Mouse (Mus musculus): ENCODE measurements around the gene Uggt2. TPM values are rescaled to one million over a fixed set of nuclear protein-coding genes. Genes with fewer than 3 reads are reported as not detected.

Gene Uggt2
- polyA plus RNA-seq, 1 experiment from 2014 or later: 19.2 TPM

DNA sequence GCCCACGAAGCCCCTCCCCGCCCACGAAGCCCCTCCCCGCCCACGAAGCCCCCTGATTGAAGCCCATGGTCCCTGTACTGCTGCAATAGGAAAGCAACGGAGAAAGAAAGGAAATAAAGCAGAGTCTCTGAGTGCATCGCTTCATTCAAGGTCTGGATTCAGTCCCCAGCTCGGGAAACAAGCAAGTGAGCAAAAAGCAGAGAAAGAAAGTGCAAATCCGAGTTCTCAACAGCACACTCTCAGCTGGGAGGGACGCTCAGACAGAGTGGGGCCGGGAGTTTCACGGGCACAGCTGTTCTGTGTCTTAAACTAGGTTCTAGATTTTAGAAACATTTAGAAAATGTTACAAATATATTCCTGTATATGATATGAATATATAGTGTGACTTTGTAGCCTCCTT is 24.4 kb upstream of the Uggt2 start:
- WGBS: 7% methylated on average over 12 of the region's 12 CpGs
- no peaks in the 10 kb centered on the region for H3K36me3 ChIP-seq (ENCODE audit: control insufficient read depth, insufficient read depth, low read length)
- peaks cover 2% of the 10 kb centered on the region; the same call in 1 of the 2 replicates for H3K27me3 ChIP-seq (replicated peaks; ENCODE audit: control insufficient read depth, insufficient read depth, low read length)
- ATAC-seq: peak; percentile 48
- peaks cover 3% of the 10 kb centered on the region; the same call in 1 of the 2 replicates for H3K4me1 ChIP-seq (ENCODE audit: control insufficient read depth, insufficient read depth, low read depth, low read length)
- H3K27ac ChIP-seq (ENCODE audit: low read depth, low read length): no peak overlapping the region
- H3K9ac ChIP-seq (ENCODE audit: low read depth, low read length): peak overlapping the region; percentile 52; the same call in 1 of the 2 replicates
- H3K9me3 ChIP-seq (ENCODE audit: control insufficient read depth, low read length): no peaks in the 10 kb centered on the region
- peak overlapping the region; percentile 66 for H3K4me2 ChIP-seq (ENCODE audit: low read length)
- H3K4me3 ChIP-seq (ENCODE audit: low read length): peak overlapping the region; percentile 39

DNA sequence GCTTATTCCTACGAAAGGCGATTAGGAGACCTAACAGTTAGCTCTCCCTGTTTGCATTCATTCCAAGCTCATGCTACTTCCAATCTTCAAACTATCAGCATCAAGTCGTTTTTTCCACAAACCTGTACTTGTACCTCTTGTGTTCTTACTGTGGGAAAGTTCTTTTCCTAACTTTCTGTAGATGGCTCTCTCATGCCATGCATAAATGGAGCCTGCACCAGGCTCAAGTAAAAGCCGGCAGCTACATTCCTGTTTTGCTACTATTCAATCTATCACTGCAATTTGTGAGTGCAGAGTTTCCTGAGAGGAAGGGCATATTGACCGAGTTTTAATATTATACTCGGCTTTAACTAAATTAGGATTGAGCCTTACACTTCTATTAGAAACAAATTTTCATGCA is 13.3 kb upstream of the Uggt2 start:
- Histone ChIP-seq H3K27ac (ENCODE audit: low read depth, low read length) (no peak overlapping the region), H3K9ac (ENCODE audit: low read depth, low read length) (no peak overlapping the region), H3K27me3 (replicated peaks; ENCODE audit: control insufficient read depth, insufficient read depth, low read length) (no peaks in the 10 kb centered on the region), H3K9me3 (ENCODE audit: control insufficient read depth, low read length) (no peaks in the 10 kb centered on the region), H3K36me3 (ENCODE audit: control insufficient read depth, insufficient read depth, low read length) (no peaks in the 10 kb centered on the region), H3K4me1 (ENCODE audit: control insufficient read depth, insufficient read depth, low read depth, low read length) (no peaks in the 10 kb centered on the region), H3K4me2 (ENCODE audit: low read length) (no peak overlapping the region), H3K4me3 (ENCODE audit: low read length) (no peak overlapping the region)
- 74% methylated on average over 6 of the region's 6 CpGs for WGBS
- ATAC-seq: no peak

DNA sequence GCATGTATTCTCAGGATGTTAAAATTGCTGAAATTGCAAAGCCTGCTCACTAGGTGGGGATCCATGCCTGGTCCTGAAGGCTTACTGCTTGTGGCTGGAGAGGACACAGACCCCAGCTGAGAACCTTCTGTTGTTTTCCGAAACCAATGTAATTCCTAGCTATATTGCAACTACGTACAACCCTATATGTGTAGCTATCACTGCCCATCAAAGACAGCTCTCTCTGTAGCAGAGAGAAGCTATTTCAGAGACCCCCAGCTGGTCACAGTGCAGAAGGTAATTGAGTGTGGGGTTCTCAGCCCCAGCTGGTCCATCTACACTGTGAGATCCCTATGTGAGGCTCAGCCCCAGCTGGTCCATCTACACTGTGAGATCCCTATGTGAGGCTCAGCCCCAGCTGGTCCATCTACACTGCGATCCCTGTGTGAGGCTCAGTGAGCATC is 10.6 kb upstream of the Uggt2 start:
- no peak overlapping the region for H3K4me3 ChIP-seq (ENCODE audit: low read length)
- no peaks in the 10 kb centered on the region for H3K4me1 ChIP-seq (ENCODE audit: control insufficient read depth, insufficient read depth, low read depth, low read length)
- H3K9ac ChIP-seq (ENCODE audit: low read depth, low read length): no peak overlapping the region
- H3K36me3 ChIP-seq (ENCODE audit: control insufficient read depth, insufficient read depth, low read length): no peaks in the 10 kb centered on the region
- peak; percentile 63 for ATAC-seq
- no peaks in the 10 kb centered on the region for H3K27me3 ChIP-seq (replicated peaks; ENCODE audit: control insufficient read depth, insufficient read depth, low read length)
- H3K27ac ChIP-seq (ENCODE audit: low read depth, low read length): no peak overlapping the region
- no peak overlapping the region for H3K4me2 ChIP-seq (ENCODE audit: low read length)
- WGBS: 76% methylated on average over 3 of the region's 3 CpGs
- no peaks in the 10 kb centered on the region for H3K9me3 ChIP-seq (ENCODE audit: control insufficient read depth, low read length)

DNA sequence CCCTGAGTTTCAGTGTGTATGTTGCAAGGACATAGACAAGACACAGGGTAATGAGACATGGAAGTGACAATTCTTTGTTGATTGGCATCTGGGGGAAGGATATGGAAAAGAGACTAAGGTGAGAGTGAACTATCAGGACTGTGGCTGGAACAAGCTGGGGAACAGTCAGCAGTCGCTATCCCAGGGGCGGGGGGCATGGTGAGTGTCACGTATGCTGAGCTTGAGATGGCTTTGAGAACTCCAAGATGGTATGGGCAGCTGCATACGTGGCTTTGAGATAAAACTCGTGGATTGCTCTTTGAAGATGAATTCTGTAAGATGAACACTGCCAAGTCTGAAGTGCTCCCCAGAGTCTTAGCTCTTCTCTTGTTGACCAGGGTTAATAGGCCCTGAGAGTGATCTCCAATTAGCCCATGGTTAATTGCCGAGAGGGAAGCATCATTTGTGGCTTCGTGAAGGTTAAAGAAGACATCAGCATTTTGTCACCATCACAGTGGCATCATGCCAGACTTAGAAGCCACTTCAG is 9.6 kb upstream of the Uggt2 start:
- no peaks in the 10 kb centered on the region for H3K36me3 ChIP-seq (ENCODE audit: control insufficient read depth, insufficient read depth, low read length)
- H3K27ac ChIP-seq (ENCODE audit: low read depth, low read length): no peak overlapping the region
- no peak overlapping the region for H3K9ac ChIP-seq (ENCODE audit: low read depth, low read length)
- H3K9me3 ChIP-seq (ENCODE audit: control insufficient read depth, low read length): no peaks in the 10 kb centered on the region
- H3K4me1 ChIP-seq (ENCODE audit: control insufficient read depth, insufficient read depth, low read depth, low read length): no peaks in the 10 kb centered on the region
- H3K4me3 ChIP-seq (ENCODE audit: low read length): no peak overlapping the region
- H3K4me2 ChIP-seq (ENCODE audit: low read length): no peak overlapping the region
- ATAC-seq: no peak
- H3K27me3 ChIP-seq (replicated peaks; ENCODE audit: control insufficient read depth, insufficient read depth, low read length): no peaks in the 10 kb centered on the region
- 63% methylated on average over 7 of the region's 7 CpGs for WGBS

DNA sequence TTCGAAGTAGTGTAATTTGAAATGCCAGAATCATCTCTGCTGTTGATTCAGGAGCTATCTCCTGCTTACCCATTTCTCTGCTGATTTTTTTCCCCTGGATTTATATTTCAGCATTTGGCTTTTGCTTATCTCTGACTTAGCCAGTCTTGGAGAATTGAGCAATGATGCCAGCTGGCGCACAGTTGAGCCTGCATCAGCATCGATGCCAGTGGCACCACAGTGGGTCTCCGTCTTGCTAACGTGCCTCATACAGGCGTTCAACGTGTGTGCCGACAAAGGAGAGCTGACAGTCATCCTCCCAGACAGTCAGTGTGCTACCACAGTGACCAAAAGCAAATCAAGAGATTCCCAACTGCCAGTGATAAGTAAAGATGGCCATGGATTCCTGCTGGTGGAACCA is 8.4 kb upstream of the Uggt2 start:
- Histone ChIP-seq H3K4me3 (ENCODE audit: low read length) (no peak overlapping the region), H3K36me3 (ENCODE audit: control insufficient read depth, insufficient read depth, low read length) (no peaks in the 10 kb centered on the region), H3K27me3 (replicated peaks; ENCODE audit: control insufficient read depth, insufficient read depth, low read length) (no peaks in the 10 kb centered on the region), H3K27ac (ENCODE audit: low read depth, low read length) (no peak overlapping the region), H3K9me3 (ENCODE audit: control insufficient read depth, low read length) (no peaks in the 10 kb centered on the region), H3K9ac (ENCODE audit: low read depth, low read length) (no peak overlapping the region), H3K4me1 (ENCODE audit: control insufficient read depth, insufficient read depth, low read depth, low read length) (no peaks in the 10 kb centered on the region), H3K4me2 (ENCODE audit: low read length) (no peak overlapping the region)
- 68% methylated on average over 8 of the region's 8 CpGs for WGBS
- ATAC-seq: no peak

DNA sequence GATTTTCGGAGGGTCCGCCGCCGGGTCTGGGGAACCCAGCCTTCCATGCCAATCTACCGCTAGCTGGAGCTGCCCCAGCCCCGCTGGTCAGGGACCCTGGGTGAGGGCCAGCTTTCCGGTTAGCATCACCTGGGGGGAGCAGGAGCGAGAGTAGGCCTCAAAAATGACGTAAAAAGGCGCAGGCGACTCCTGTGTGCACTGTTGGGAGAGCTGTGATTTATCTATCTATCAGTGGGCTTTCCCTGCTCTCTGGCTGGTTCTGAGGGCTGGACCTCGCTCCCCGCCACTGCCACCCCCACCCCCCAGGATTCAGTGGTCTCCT is 301 bp upstream of the Uggt2 start:
- ATAC-seq: peak; percentile 90
- peak overlapping the region; percentile 97 for H3K9ac ChIP-seq (ENCODE audit: low read depth, low read length)

DNA sequence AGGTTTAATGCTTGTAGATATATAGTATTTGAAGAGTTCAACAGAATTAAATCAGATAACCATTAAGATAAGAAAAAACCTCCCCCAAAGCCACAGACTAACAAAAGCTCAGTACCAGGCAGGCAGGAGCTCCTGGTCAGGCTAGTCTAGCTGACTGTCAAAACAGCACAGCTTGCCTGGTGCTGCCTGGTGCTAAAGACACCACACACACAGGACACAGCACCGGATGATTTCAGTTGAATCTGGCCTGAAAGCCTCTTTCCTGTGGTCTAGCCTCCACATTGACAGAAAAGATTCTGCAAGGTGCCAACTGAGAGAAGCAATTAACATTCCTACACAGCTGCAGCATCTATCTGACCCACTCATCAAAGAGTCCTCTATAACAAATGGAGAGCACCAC is 37.4 kb downstream of the Uggt2 start:
- Histone ChIP-seq H3K27me3 (replicated peaks; ENCODE audit: control insufficient read depth, insufficient read depth, low read length) (no peaks in the 10 kb centered on the region), H3K27ac (ENCODE audit: low read depth, low read length) (no peak overlapping the region), H3K4me1 (ENCODE audit: control insufficient read depth, insufficient read depth, low read depth, low read length) (no peaks in the 10 kb centered on the region), H3K36me3 (ENCODE audit: control insufficient read depth, insufficient read depth, low read length) (peaks cover 10% of the 10 kb centered on the region), H3K4me2 (ENCODE audit: low read length) (no peak overlapping the region), H3K9ac (ENCODE audit: low read depth, low read length) (no peak overlapping the region), H3K9me3 (ENCODE audit: control insufficient read depth, low read length) (no peaks in the 10 kb centered on the region), H3K4me3 (ENCODE audit: low read length) (no peak overlapping the region)
- no peak for ATAC-seq
- WGBS: 81% methylated on average over 1 of the region's 1 CpGs

More for the DNA sequence above, 301 bp upstream of the Uggt2 start:
- Histone ChIP-seq H3K27ac (ENCODE audit: low read depth, low read length) (peak overlapping the region; percentile 90), H3K27me3 (replicated peaks; ENCODE audit: control insufficient read depth, insufficient read depth, low read length) (no peaks in the 10 kb centered on the region), H3K4me3 (ENCODE audit: low read length) (peak overlapping the region; percentile 93), H3K36me3 (ENCODE audit: control insufficient read depth, insufficient read depth, low read length) (no peaks in the 10 kb centered on the region), H3K4me1 (ENCODE audit: control insufficient read depth, insufficient read depth, low read depth, low read length) (peaks cover 12% of the 10 kb centered on the region), H3K9me3 (ENCODE audit: control insufficient read depth, low read length) (no peaks in the 10 kb centered on the region), H3K4me2 (ENCODE audit: low read length) (peak overlapping the region; percentile 89)
- WGBS: 1% methylated on average over 13 of the region's 13 CpGs

DNA sequence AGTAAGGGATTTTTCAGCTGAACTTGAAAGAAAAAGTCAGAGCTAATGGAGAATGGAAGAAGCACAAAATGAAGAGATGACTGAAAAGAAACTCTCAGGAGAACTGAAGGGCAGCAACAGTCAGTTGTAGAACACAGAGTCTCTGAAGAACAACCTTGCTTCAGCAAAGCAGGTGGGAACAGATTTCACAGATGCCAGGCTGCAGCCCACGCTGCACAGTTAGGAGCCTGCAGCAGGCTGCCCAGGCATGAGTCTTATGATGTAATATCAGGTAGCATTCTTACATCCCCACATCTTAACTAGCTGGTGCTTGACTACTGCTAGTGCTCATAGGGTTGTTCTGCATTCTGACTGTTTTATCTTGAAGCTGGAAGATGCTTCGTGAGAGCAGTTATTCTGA is 38.5 kb downstream of the Uggt2 start:
- peaks cover 10% of the 10 kb centered on the region for H3K36me3 ChIP-seq (ENCODE audit: control insufficient read depth, insufficient read depth, low read length)
- H3K9me3 ChIP-seq (ENCODE audit: control insufficient read depth, low read length): no peaks in the 10 kb centered on the region
- H3K4me1 ChIP-seq (ENCODE audit: control insufficient read depth, insufficient read depth, low read depth, low read length): no peaks in the 10 kb centered on the region
- no peak overlapping the region for H3K27ac ChIP-seq (ENCODE audit: low read depth, low read length)
- H3K9ac ChIP-seq (ENCODE audit: low read depth, low read length): no peak overlapping the region
- H3K27me3 ChIP-seq (replicated peaks; ENCODE audit: control insufficient read depth, insufficient read depth, low read length): no peaks in the 10 kb centered on the region
- ATAC-seq: no peak
- H3K4me2 ChIP-seq (ENCODE audit: low read length): no peak overlapping the region
- 95% methylated on average over 2 of the region's 2 CpGs for WGBS
- H3K4me3 ChIP-seq (ENCODE audit: low read length): no peak overlapping the region

DNA sequence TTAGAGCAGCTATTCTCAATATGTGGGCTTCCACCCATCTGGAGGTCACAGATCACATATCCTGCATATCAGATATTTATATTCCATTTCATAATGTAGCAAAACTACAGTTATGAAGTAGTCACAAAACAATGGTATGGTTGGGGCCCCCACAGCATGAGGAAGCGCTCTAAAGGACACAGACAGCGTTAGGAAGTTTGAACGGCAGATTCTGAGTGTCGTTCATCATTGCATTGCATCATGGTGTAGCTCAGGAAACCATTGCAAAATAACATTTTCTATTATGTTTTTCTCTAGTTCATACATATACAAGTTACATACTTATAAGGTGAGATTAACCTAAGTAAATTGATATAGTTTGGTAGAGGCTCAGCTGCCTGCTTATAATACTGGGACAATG is 42.2 kb downstream of the Uggt2 start:
- 93% methylated on average over 4 of the region's 4 CpGs for WGBS
- Histone ChIP-seq H3K4me3 (ENCODE audit: low read length) (no peak overlapping the region), H3K27ac (ENCODE audit: low read depth, low read length) (no peak overlapping the region), H3K4me1 (ENCODE audit: control insufficient read depth, insufficient read depth, low read depth, low read length) (no peaks in the 10 kb centered on the region), H3K36me3 (ENCODE audit: control insufficient read depth, insufficient read depth, low read length) (peaks cover 19% of the 10 kb centered on the region), H3K9me3 (ENCODE audit: control insufficient read depth, low read length) (no peaks in the 10 kb centered on the region), H3K4me2 (ENCODE audit: low read length) (no peak overlapping the region), H3K27me3 (replicated peaks; ENCODE audit: control insufficient read depth, insufficient read depth, low read length) (no peaks in the 10 kb centered on the region), H3K9ac (ENCODE audit: low read depth, low read length) (no peak overlapping the region)
- ATAC-seq: no peak

DNA sequence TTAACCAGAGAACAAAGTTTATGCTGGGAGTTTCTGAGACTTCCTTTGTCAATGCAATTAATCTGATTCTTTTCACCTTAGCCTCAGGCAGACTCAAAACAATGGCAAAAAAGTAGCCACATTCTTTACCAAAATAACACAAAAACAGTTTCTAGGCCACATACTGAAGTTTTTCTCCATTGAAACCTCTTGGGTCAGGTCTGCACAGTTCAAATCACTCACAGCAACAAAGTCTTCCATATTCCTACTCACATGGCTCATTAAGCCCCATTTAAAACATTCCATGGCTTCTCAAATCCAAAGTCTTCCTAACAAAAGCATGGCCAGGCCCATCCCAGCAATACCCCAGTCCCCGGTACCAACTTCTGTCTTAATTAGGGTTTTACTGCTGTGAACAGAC is 46.3 kb downstream of the Uggt2 start:
- Histone ChIP-seq H3K4me2 (ENCODE audit: low read length) (no peak overlapping the region), H3K36me3 (ENCODE audit: control insufficient read depth, insufficient read depth, low read length) (peaks cover 14% of the 10 kb centered on the region), H3K9ac (ENCODE audit: low read depth, low read length) (no peak overlapping the region), H3K27ac (ENCODE audit: low read depth, low read length) (no peak overlapping the region), H3K9me3 (ENCODE audit: control insufficient read depth, low read length) (no peaks in the 10 kb centered on the region), H3K4me3 (ENCODE audit: low read length) (no peak overlapping the region), H3K27me3 (replicated peaks; ENCODE audit: control insufficient read depth, insufficient read depth, low read length) (no peaks in the 10 kb centered on the region), H3K4me1 (ENCODE audit: control insufficient read depth, insufficient read depth, low read depth, low read length) (no peaks in the 10 kb centered on the region)
- WGBS: 58% methylated on average over 1 of the region's 1 CpGs
- no peak for ATAC-seq
